Mouse (Mus musculus): ENCODE results near the gene Sash3.
"Not testable (repeated sequence)": the region's sequence is repeated elsewhere in the genome, so short reads cannot be mapped to it uniquely, and the experiment has no call there.

Gene Sash3

GRCm38 (mm10) chrX:48199026-48199425 lies 52.8 kb downstream of the Sash3 start:
- no peak for ATAC-seq (ENCODE audit: insufficient number of reproducible peaks, low FRiP score, low TSS enrichment)

GRCm38 (mm10) chrX:48200699-48201098 lies 54.5 kb downstream of the Sash3 start:
- no peak for ATAC-seq (ENCODE audit: insufficient number of reproducible peaks, low FRiP score, low TSS enrichment)

- ATAC-seq (ENCODE audit: insufficient number of reproducible peaks, low FRiP score, low TSS enrichment) = no peak
These were observed 55.7 kb downstream of the Sash3 start for GRCm38 (mm10) chrX:48201973-48202372.

- ATAC-seq (ENCODE audit: insufficient number of reproducible peaks, low FRiP score, low TSS enrichment) = no peak
These were observed 56.2 kb downstream of the Sash3 start for GRCm38 (mm10) chrX:48202436-48202835.

GRCm38 (mm10) chrX:48202995-48203394 lies 56.8 kb downstream of the Sash3 start:
- no peak for ATAC-seq (ENCODE audit: insufficient number of reproducible peaks, low FRiP score, low TSS enrichment)

- no peak for ATAC-seq (ENCODE audit: insufficient number of reproducible peaks, low FRiP score, low TSS enrichment)
These were observed 57.5 kb downstream of the Sash3 start for GRCm38 (mm10) chrX:48203763-48204162.

- ATAC-seq (ENCODE audit: insufficient number of reproducible peaks, low FRiP score, low TSS enrichment) = no peak
These were observed 58.2 kb downstream of the Sash3 start for GRCm38 (mm10) chrX:48204469-48204868.

GRCm38 (mm10) chrX:48207761-48208487 lies 61.7 kb downstream of the Sash3 start:
- ATAC-seq (ENCODE audit: insufficient number of reproducible peaks, low FRiP score, low TSS enrichment) = 0 out of 2 replicates have a peak, but pooled peaks have one; percentile 26

GRCm38 (mm10) chrX:48208519-48209185 lies 62.4 kb downstream of the Sash3 start, which contains the start of gene Zdhhc9:
Gene Zdhhc9, minus strand, starts transcription at chrX:48208878.
- peak; percentile 97 for ATAC-seq (ENCODE audit: insufficient number of reproducible peaks, low FRiP score, low TSS enrichment)

- not testable (repeated sequence) for ATAC-seq (ENCODE audit: insufficient number of reproducible peaks, low FRiP score, low TSS enrichment)
These were observed 63.5 kb downstream of the Sash3 start for GRCm38 (mm10) chrX:48209746-48210145.

Measured in cerebellum, adult (tissue).